Mouse (Mus musculus): ENCODE data around the gene Mettl7a3.
A peak's percentile ranks its signal among the peaks of the same experiment; 100 is the strongest.
"Not testable (repeated sequence)": the region's sequence is repeated elsewhere in the genome, so short reads cannot be mapped to it uniquely, and the experiment has no call there.

DNA sequence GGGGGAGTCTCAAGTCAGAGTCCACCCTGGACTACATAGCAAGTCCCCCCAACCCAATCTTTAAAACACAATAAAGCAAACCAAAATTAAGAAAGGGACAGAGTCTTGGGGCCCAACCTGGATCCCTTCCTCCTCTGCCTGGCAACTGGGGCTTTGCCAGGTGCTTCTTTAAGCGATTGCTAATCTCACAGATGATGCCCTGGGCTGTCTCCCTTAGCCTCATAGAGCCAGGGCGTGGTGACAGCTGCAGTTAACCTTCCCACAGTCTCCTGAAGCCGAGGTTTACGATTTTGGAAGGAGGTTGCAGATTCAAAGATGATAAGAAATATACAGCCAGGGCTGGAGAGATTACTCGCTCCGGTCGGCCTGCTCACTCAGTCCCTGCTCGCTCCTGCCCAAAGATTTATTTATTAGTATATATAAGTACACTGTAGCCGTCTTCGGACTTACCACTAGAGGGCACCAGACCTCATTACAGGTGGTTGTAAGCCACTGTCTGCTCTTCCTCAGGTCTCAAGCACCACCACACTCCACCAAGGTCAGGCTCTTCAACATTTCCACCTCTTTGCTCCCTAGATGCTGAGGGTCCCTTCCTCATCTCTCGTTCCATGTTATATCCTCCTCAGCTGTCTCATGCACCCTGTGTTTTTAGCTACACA lies 27.2 kb upstream of the Mettl7a3 start:
- TF ChIP-seq SMC3 (IDR thresholded peaks at IDR 0.05; ENCODE audit: low read depth, low read length): 0 out of 2 replicates have a peak, but pooled peaks have one; percentile 17
- TF ChIP-seq E2F4 (IDR thresholded peaks at IDR 0.05; ENCODE audit: insufficient replicate concordance, low read depth, low read length); MAZ (IDR thresholded peaks at IDR 0.05; ENCODE audit: low read depth, low read length); POLR2A (IDR thresholded peaks at IDR 0.05; ENCODE audit: low read depth, low read length); USF2 (conservative IDR thresholded peaks at IDR 0.05; ENCODE audit: low read depth, low read length); MAX (IDR thresholded peaks at IDR 0.05; ENCODE audit: low read length); HCFC1 (IDR thresholded peaks at IDR 0.05; ENCODE audit: low read depth, low read length); MAFK (IDR thresholded peaks at IDR 0.05; ENCODE audit: insufficient replicate concordance, low read length): not testable (repeated sequence)
- peak; percentile 59 for TF ChIP-seq CTCF (conservative IDR thresholded peaks at IDR 0.05 in 1 of 2, IDR thresholded peaks at IDR 0.05 in 1 of 2; ENCODE audit: low read depth in 2 of 2, low read length in 2 of 2)

All from CH12.LX (cell line).